ENCODE assay signal across 9 mouse cellular contexts in genomic region chr6:67510752-67511151, GRCm38 (mm10). TPM values are rescaled to one million over a fixed set of nuclear protein-coding genes. Genes with fewer than 3 reads are reported as not detected.
DNase-seq lines count a peak whose midpoint lies in the region; ATAC-seq lines count a peak whose summit lies in the region.
"Had no signal": no experiment of that assay in that cellular context is flagged by ENCODE, and none has a peak within 500 bp of the region (broad histone marks: within the 10 kb centered on the region; RNA-seq: fewer than 3 reads in every experiment).

No protein-coding gene starts in this region.

- H3K9ac ChIP-seq in forebrain, embryonic 12.5 days: no peak overlapping the region
- no peak overlapping the region for H3K9ac ChIP-seq in forebrain, embryonic 14.5 days (ENCODE audit: low read length)
- no peak overlapping the region for H3K9ac ChIP-seq in neural tube, embryonic 15.5 days (replicated peaks)

- no peaks in the 10 kb centered on the region for H3K4me1 ChIP-seq in forebrain, embryonic 12.5 days
- no peaks in the 10 kb centered on the region for H3K4me1 ChIP-seq in forebrain, embryonic 14.5 days (ENCODE audit: control insufficient read depth, insufficient read depth, low read length)
- no peaks in the 10 kb centered on the region for H3K4me1 ChIP-seq in neural tube, embryonic 15.5 days
- no peaks in the 10 kb centered on the region for H3K4me1 ChIP-seq in embryonic facial prominence, embryonic 10.5 days

- no peak overlapping the region for H3K4me3 ChIP-seq in forebrain, embryonic 12.5 days (replicated peaks)
- H3K4me3 ChIP-seq in forebrain, embryonic 14.5 days (ENCODE audit: low read depth, low read length): no peak overlapping the region
- no peak overlapping the region for H3K4me3 ChIP-seq in neural tube, embryonic 15.5 days (replicated peaks)
- H3K4me3 ChIP-seq in embryonic facial prominence, embryonic 10.5 days: no peak overlapping the region

- no peak for DNase-seq in forebrain, embryonic 14.5 days (ENCODE audit: low spot score)
- peak; percentile 21 for DNase-seq in neural tube, embryonic 10.5 days (ENCODE audit: extremely low spot score, low spot score)
- DNase-seq in embryonic facial prominence, embryonic 10.5 days (ENCODE audit: low spot score): peak; percentile 38
- DNase-seq in kidney, postnatal 4 days: peak; percentile 69 to 73
- peak; percentile 10 to 54 for DNase-seq in natural killer cell, adult 2 months (ENCODE audit: low spot score in 2 of 2)
- DNase-seq in urinary bladder, postnatal 36 days (ENCODE audit: low spot score in 2 of 2): peak; percentile 54 to 55

- no peaks in the 10 kb centered on the region for H3K27me3 ChIP-seq in forebrain, embryonic 12.5 days
- H3K27me3 ChIP-seq in forebrain, embryonic 14.5 days (replicated peaks; ENCODE audit: control insufficient read depth, insufficient read depth, low read length): no peaks in the 10 kb centered on the region
- H3K27me3 ChIP-seq in neural tube, embryonic 15.5 days (replicated peaks): no peaks in the 10 kb centered on the region
- no peaks in the 10 kb centered on the region for H3K27me3 ChIP-seq in embryonic facial prominence, embryonic 10.5 days (replicated peaks; ENCODE audit: low read depth, poor library complexity, severe bottlenecking)

- no peaks in the 10 kb centered on the region for H3K36me3 ChIP-seq in forebrain, embryonic 12.5 days (replicated peaks)
- no peaks in the 10 kb centered on the region for H3K36me3 ChIP-seq in forebrain, embryonic 14.5 days (ENCODE audit: control insufficient read depth, insufficient read depth, low read length)
- H3K36me3 ChIP-seq in neural tube, embryonic 15.5 days: no peaks in the 10 kb centered on the region
- no peaks in the 10 kb centered on the region for H3K36me3 ChIP-seq in embryonic facial prominence, embryonic 10.5 days (replicated peaks)

- no peak overlapping the region for H3K27ac ChIP-seq in forebrain, embryonic 12.5 days
- no peak overlapping the region for H3K27ac ChIP-seq in forebrain, embryonic 14.5 days (ENCODE audit: low read depth, low read length)
- no peak overlapping the region for H3K27ac ChIP-seq in neural tube, embryonic 15.5 days (replicated peaks)
- no peak overlapping the region for H3K27ac ChIP-seq in embryonic facial prominence, embryonic 10.5 days (replicated peaks)

- H3K4me2 ChIP-seq in forebrain, embryonic 12.5 days: no peak overlapping the region
- H3K4me2 ChIP-seq in forebrain, embryonic 14.5 days (ENCODE audit: low read length): no peak overlapping the region
- no peak overlapping the region for H3K4me2 ChIP-seq in neural tube, embryonic 15.5 days

- peak; percentile 39; the same call in 1 of the 2 replicates for ATAC-seq in forebrain, embryonic 12.5 days (ENCODE audit: low FRiP score)
- ATAC-seq in forebrain, embryonic 14.5 days: no peak
- ATAC-seq in neural tube, embryonic 15.5 days (ENCODE audit: low FRiP score): no peak

- H3K9me3 ChIP-seq in forebrain, embryonic 12.5 days: no peaks in the 10 kb centered on the region
- no peaks in the 10 kb centered on the region for H3K9me3 ChIP-seq in forebrain, embryonic 14.5 days (replicated peaks; ENCODE audit: control insufficient read depth, low read length)
- no peaks in the 10 kb centered on the region for H3K9me3 ChIP-seq in neural tube, embryonic 15.5 days (replicated peaks)
- H3K9me3 ChIP-seq in embryonic facial prominence, embryonic 10.5 days: no peaks in the 10 kb centered on the region

RNA-seq across cellular contexts. Expression of gene Il23r, which starts 19.1 kb away (rescaled TPM):
- polyA plus RNA-seq in forebrain, embryonic 12.5 days (2016; fragmentation: Nextera tagmentation; extraction: Ambion mirVana): not detected in 2 replicates
- not detected in 2 replicates for polyA plus RNA-seq in forebrain, embryonic 14.5 days (2014; fragmentation: Nextera tagmentation; extraction: Ambion mirVana)
- not detected in 2 replicates for polyA plus RNA-seq in neural tube, embryonic 15.5 days (2015; fragmentation: Nextera tagmentation; extraction: Ambion mirVana)
- not detected in 2 replicates for polyA plus RNA-seq in embryonic facial prominence, embryonic 10.5 days (2016; fragmentation: Nextera tagmentation; extraction: Ambion mirVana)
- polyA plus RNA-seq: heart, embryonic 14.5 days had no signal

RNA-seq across cellular contexts. Expression of gene Tacstd2, which starts 24.8 kb away (rescaled TPM):
- 1.8 and 4.2 TPM in 2 replicates for polyA plus RNA-seq in forebrain, embryonic 12.5 days (2016; fragmentation: Nextera tagmentation; extraction: Ambion mirVana)
- 0.51 and 0.61 TPM in 2 replicates for polyA plus RNA-seq in forebrain, embryonic 14.5 days (2014; fragmentation: Nextera tagmentation; extraction: Ambion mirVana)
- polyA plus RNA-seq in neural tube, embryonic 15.5 days (2015; fragmentation: Nextera tagmentation; extraction: Ambion mirVana): 0.73 and 5.6 TPM in 2 replicates
- 6.7 and 9.8 TPM in 2 replicates for polyA plus RNA-seq in embryonic facial prominence, embryonic 10.5 days (2016; fragmentation: Nextera tagmentation; extraction: Ambion mirVana)
